Mouse (Mus musculus): Measurements from ENCODE around the gene Pitx1. TPM values are rescaled to one million over a fixed set of nuclear protein-coding genes. Genes with fewer than 3 reads are reported as not detected.

Pitx1 gene
- polyA plus RNA-seq, 1 experiment from 2014 or later = 0.25 TPM

- Histone ChIP-seq H3K9me3 (ENCODE audit: control insufficient read depth, low read length) (no peaks in the 10 kb centered on the region), H3K4me1 (ENCODE audit: control insufficient read depth, insufficient read depth, low read length) (no peaks in the 10 kb centered on the region), H3K4me2 (no peak overlapping the region), H3K27me3 (ENCODE audit: control insufficient read depth, insufficient read depth, low read length) (no peaks in the 10 kb centered on the region), H3K36me3 (ENCODE audit: control insufficient read depth, insufficient read depth, low read length) (no peaks in the 10 kb centered on the region), H3K4me3 (ENCODE audit: low read depth, low read length) (no peak overlapping the region), H3K27ac (ENCODE audit: low read depth, low read length) (no peak overlapping the region), H3K9ac (ENCODE audit: low read length) (no peak overlapping the region)
- ATAC-seq (ENCODE audit: low FRiP score) = no peak
- 82% methylated on average over 5 of the region's 5 CpGs for WGBS
- no peak for DNase-seq (ENCODE audit: low spot score, missing footprints)
These were observed 25.0 kb downstream of the Pitx1 start for GRCm38 (mm10) chr13:55810947-55811346.

GRCm38 (mm10) chr13:55809707-55810106, 26.3 kb downstream of the Pitx1 start:
- H3K4me1 ChIP-seq (ENCODE audit: control insufficient read depth, insufficient read depth, low read length) = no peaks in the 10 kb centered on the region
- H3K4me3 ChIP-seq (ENCODE audit: low read depth, low read length) = no peak overlapping the region
- H3K9ac ChIP-seq (ENCODE audit: low read length) = no peak overlapping the region
- 95% methylated on average over 10 of the region's 10 CpGs for WGBS
- no peak overlapping the region for H3K27ac ChIP-seq (ENCODE audit: low read depth, low read length)
- ATAC-seq (ENCODE audit: low FRiP score) = no peak
- no peaks in the 10 kb centered on the region for H3K9me3 ChIP-seq (ENCODE audit: control insufficient read depth, low read length)
- no peak for DNase-seq (ENCODE audit: low spot score, missing footprints)
- no peaks in the 10 kb centered on the region for H3K27me3 ChIP-seq (ENCODE audit: control insufficient read depth, insufficient read depth, low read length)
- no peaks in the 10 kb centered on the region for H3K36me3 ChIP-seq (ENCODE audit: control insufficient read depth, insufficient read depth, low read length)
- H3K4me2 ChIP-seq = no peak overlapping the region

GRCm38 (mm10) chr13:55809041-55809623, 26.9 kb downstream of the Pitx1 start:
- Histone ChIP-seq H3K9ac (ENCODE audit: low read length) (no peak overlapping the region), H3K27me3 (ENCODE audit: control insufficient read depth, insufficient read depth, low read length) (no peaks in the 10 kb centered on the region), H3K9me3 (ENCODE audit: control insufficient read depth, low read length) (no peaks in the 10 kb centered on the region), H3K4me2 (no peak overlapping the region), H3K36me3 (ENCODE audit: control insufficient read depth, insufficient read depth, low read length) (no peaks in the 10 kb centered on the region), H3K27ac (ENCODE audit: low read depth, low read length) (no peak overlapping the region), H3K4me1 (ENCODE audit: control insufficient read depth, insufficient read depth, low read length) (no peaks in the 10 kb centered on the region), H3K4me3 (ENCODE audit: low read depth, low read length) (no peak overlapping the region)
- ATAC-seq (ENCODE audit: low FRiP score) (no peak), DNase-seq (ENCODE audit: low spot score, missing footprints) (no peak)
- WGBS = 76% methylated on average over 7 of the region's 7 CpGs

DNA sequence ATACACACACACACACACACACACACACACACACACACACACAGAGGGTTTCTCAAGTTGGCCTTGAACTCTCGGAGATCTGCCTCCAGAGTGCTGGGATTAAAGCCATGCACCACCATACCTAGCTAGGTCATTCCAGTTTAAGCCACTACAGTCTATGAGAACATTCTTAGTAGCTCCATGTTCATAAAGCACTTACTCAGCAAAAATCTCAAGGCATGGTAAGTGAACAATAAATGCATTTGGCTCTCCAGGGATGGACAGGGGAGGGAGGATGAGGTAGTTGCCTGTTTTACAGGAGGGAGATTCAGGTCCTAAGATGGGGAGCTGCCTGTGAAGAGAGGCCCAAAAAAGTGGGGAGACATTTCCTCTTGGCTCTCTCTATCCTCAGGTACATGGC, 32.0 kb downstream of the Pitx1 start:
- no peaks in the 10 kb centered on the region for H3K27me3 ChIP-seq (ENCODE audit: control insufficient read depth, insufficient read depth, low read length)
- H3K9ac ChIP-seq (ENCODE audit: low read length) = no peak overlapping the region
- ATAC-seq (ENCODE audit: low FRiP score) = no peak
- H3K4me3 ChIP-seq (ENCODE audit: low read depth, low read length) = no peak overlapping the region
- H3K36me3 ChIP-seq (ENCODE audit: control insufficient read depth, insufficient read depth, low read length) = no peaks in the 10 kb centered on the region
- 88% methylated on average over 1 of the region's 1 CpGs for WGBS
- H3K4me2 ChIP-seq = no peak overlapping the region
- DNase-seq (ENCODE audit: low spot score, missing footprints) = no peak
- no peaks in the 10 kb centered on the region for H3K4me1 ChIP-seq (ENCODE audit: control insufficient read depth, insufficient read depth, low read length)
- H3K9me3 ChIP-seq (ENCODE audit: control insufficient read depth, low read length) = no peaks in the 10 kb centered on the region
- no peak overlapping the region for H3K27ac ChIP-seq (ENCODE audit: low read depth, low read length)

DNA sequence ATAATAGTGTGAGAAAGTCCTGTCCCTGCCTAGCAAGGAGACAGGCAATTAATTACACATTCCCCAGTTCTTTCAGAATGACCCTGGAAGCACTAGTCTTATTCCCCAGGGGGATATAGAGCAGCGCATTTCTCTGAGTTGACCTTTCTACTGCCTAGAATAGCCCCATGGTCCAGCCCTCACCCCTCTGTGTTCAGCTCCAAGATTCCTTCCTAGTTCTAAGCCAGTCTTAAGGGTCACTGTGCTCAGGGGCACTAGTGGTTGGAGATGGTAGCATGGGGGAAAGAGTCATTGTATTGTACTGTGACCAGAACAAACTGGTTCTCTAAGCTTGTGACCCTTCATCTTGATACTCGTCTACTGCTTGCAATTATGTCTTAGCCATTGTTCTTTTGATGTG, 34.7 kb downstream of the Pitx1 start:
- WGBS = 78% methylated on average over 2 of the region's 2 CpGs
- no peak for ATAC-seq (ENCODE audit: low FRiP score)
- Histone ChIP-seq H3K4me1 (ENCODE audit: control insufficient read depth, insufficient read depth, low read length) (no peaks in the 10 kb centered on the region), H3K4me2 (no peak overlapping the region), H3K9ac (ENCODE audit: low read length) (no peak overlapping the region), H3K4me3 (ENCODE audit: low read depth, low read length) (no peak overlapping the region), H3K27me3 (ENCODE audit: control insufficient read depth, insufficient read depth, low read length) (no peaks in the 10 kb centered on the region), H3K36me3 (ENCODE audit: control insufficient read depth, insufficient read depth, low read length) (no peaks in the 10 kb centered on the region), H3K9me3 (ENCODE audit: control insufficient read depth, low read length) (no peaks in the 10 kb centered on the region), H3K27ac (ENCODE audit: low read depth, low read length) (no peak overlapping the region)
- DNase-seq (ENCODE audit: low spot score, missing footprints) = no peak

DNA sequence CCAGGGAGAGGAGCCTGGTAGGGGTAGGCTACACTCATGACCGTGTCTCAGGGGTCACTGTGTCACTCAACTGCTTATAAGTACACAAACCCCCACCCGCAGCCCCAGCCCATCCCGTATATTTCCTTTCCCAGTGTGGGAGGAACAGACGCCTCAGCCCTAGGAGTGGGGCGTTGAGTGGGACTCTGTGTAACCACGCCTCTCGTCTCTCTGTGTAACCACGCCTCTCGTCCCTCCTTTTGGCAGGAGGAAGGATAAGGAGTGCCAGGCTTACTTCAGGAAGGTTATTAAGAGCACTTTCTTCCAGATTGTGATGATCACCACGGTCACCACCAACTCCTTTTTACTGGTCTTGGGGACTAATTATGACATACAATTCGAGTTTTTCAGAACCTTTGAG, 49.9 kb downstream of the Pitx1 start:
- no peak for DNase-seq (ENCODE audit: low spot score, missing footprints)
- H3K4me1 ChIP-seq (ENCODE audit: control insufficient read depth, insufficient read depth, low read length) = no peaks in the 10 kb centered on the region
- no peak for ATAC-seq (ENCODE audit: low FRiP score)
- no peak overlapping the region for H3K27ac ChIP-seq (ENCODE audit: low read depth, low read length)
- 84% methylated on average over 11 of the region's 11 CpGs for WGBS
- no peaks in the 10 kb centered on the region for H3K36me3 ChIP-seq (ENCODE audit: control insufficient read depth, insufficient read depth, low read length)
- no peaks in the 10 kb centered on the region for H3K27me3 ChIP-seq (ENCODE audit: control insufficient read depth, insufficient read depth, low read length)
- H3K4me3 ChIP-seq (ENCODE audit: low read depth, low read length) = no peak overlapping the region
- no peak overlapping the region for H3K9ac ChIP-seq (ENCODE audit: low read length)
- H3K4me2 ChIP-seq = no peak overlapping the region
- H3K9me3 ChIP-seq (ENCODE audit: control insufficient read depth, low read length) = no peaks in the 10 kb centered on the region

GRCm38 (mm10) chr13:55784268-55784667, 51.7 kb downstream of the Pitx1 start, which contains the start of gene Catsper3:
Gene Catsper3 (plus strand): TSS chr13:55784568.
- Histone ChIP-seq H3K4me2 (no peak within 1 kb of the TSS), H3K36me3 (ENCODE audit: control insufficient read depth, insufficient read depth, low read length) (no peaks in the 10 kb centered on the region), H3K9me3 (ENCODE audit: control insufficient read depth, low read length) (no peaks in the 10 kb centered on the region), H3K27me3 (ENCODE audit: control insufficient read depth, insufficient read depth, low read length) (no peaks in the 10 kb centered on the region), H3K27ac (ENCODE audit: low read depth, low read length) (no peak within 1 kb of the TSS), H3K9ac (ENCODE audit: low read length) (no peak within 1 kb of the TSS), H3K4me3 (ENCODE audit: low read depth, low read length) (no peak within 1 kb of the TSS), H3K4me1 (ENCODE audit: control insufficient read depth, insufficient read depth, low read length) (no peaks in the 10 kb centered on the region)
- 87% methylated on average over 3 of the region's 3 CpGs for WGBS
- ATAC-seq (ENCODE audit: low FRiP score) = no peak
- DNase-seq (ENCODE audit: low spot score, missing footprints) = no peak

GRCm38 (mm10) chr13:55775056-55775455, 60.9 kb downstream of the Pitx1 start:
- DNase-seq (ENCODE audit: low spot score, missing footprints) (no peak), ATAC-seq (ENCODE audit: low FRiP score) (no peak)
- H3K9ac ChIP-seq (ENCODE audit: low read length) = no peak overlapping the region
- no peak overlapping the region for H3K4me3 ChIP-seq (ENCODE audit: low read depth, low read length)
- H3K27ac ChIP-seq (ENCODE audit: low read depth, low read length) = no peak overlapping the region
- H3K36me3 ChIP-seq (ENCODE audit: control insufficient read depth, insufficient read depth, low read length) = no peaks in the 10 kb centered on the region
- 73% methylated on average over 11 of the region's 11 CpGs for WGBS
- no peaks in the 10 kb centered on the region for H3K27me3 ChIP-seq (ENCODE audit: control insufficient read depth, insufficient read depth, low read length)
- H3K4me1 ChIP-seq (ENCODE audit: control insufficient read depth, insufficient read depth, low read length) = no peaks in the 10 kb centered on the region
- H3K9me3 ChIP-seq (ENCODE audit: control insufficient read depth, low read length) = no peaks in the 10 kb centered on the region
- no peak overlapping the region for H3K4me2 ChIP-seq

Data from midbrain, embryonic 11.5 days (tissue).